Mouse (Mus musculus) embryonic facial prominence, embryonic 15.5 days (tissue): ENCODE measurements at regions not wholly inside any gene's neighbourhood (a gene's known extent, or its start where the extent isn't known, plus 50 kb on each side); places are given as distances from the start of the nearest gene placed in this dataset.

Experiments
- ATAC-seq: fragments of 200-750 bp; cut with Nextera tagmentation; 2 replicates; pipeline ENCODE4 v1.8.0; 2017; ENCODE audit warnings: low read depth, moderate TSS enrichment; ENCODE audit not compliant: insufficient number of reproducible peaks, low FRiP score, low TSS enrichment
- H3K27ac ChIP-seq: fragments of 300-500 bp; sonication (generic); replicated peaks from 2 replicates; pipeline ENCODE4 v1.5.1; 2015; ENCODE audit warnings: mild to moderate bottlenecking, inconsistent platforms
- H3K27me3 ChIP-seq: fragments of 300-500 bp; sonication (generic); 2 replicates; pipeline ENCODE4 v1.6.1; 2015; ENCODE audit warnings: inconsistent platforms
- H3K36me3 ChIP-seq: fragments of 300-500 bp; sonication (generic); 2 replicates; pipeline ENCODE4 v1.6.1; 2015; ENCODE audit warnings: mild to moderate bottlenecking, inconsistent platforms
- H3K4me1 ChIP-seq: fragments of 300-500 bp; sonication (generic); 2 replicates; pipeline ENCODE4 v1.6.1; 2015; ENCODE audit warnings: inconsistent platforms
- H3K4me2 ChIP-seq: fragments of 300-500 bp; sonication (generic); replicated peaks from 2 replicates; pipeline ENCODE4 v1.6.1; 2015; ENCODE audit warnings: mild to moderate bottlenecking, inconsistent platforms
- H3K4me3 ChIP-seq: fragments of 300-500 bp; sonication (generic); replicated peaks from 2 replicates; pipeline ENCODE4 v1.5.1; 2015; ENCODE audit warnings: mild to moderate bottlenecking, inconsistent platforms
- H3K9ac ChIP-seq: fragments of 300-500 bp; sonication (generic); 2 replicates; pipeline ENCODE4 v1.6.1; 2015; ENCODE audit warnings: inconsistent platforms
- H3K9me3 ChIP-seq: fragments of 300-500 bp; sonication (generic); replicated peaks from 2 replicates; pipeline ENCODE4 v1.6.1; 2016; ENCODE audit warnings: inconsistent platforms
- WGBS: fragments of 180-500 bp; shearing (Covaris S2); methylation state at CpG from one replicate; pipeline ENCODE4 v1.1.7; 2015; 5-methylcytosine and 5-hydroxymethylcytosine counted together

GRCm38 (mm10) chr13:31475845-31476244 is 80.1 kb upstream of the Foxq1 start:
- no peak overlapping the region for H3K9ac ChIP-seq
- H3K36me3 ChIP-seq = no peaks in the 10 kb centered on the region
- 68% methylated on average over 3 of the region's 3 CpGs for WGBS
- no peaks in the 10 kb centered on the region for H3K4me1 ChIP-seq
- H3K4me3 ChIP-seq = no peak overlapping the region
- H3K4me2 ChIP-seq = no peak overlapping the region
- H3K27me3 ChIP-seq = no peaks in the 10 kb centered on the region
- ATAC-seq = no peak
- no peaks in the 10 kb centered on the region for H3K9me3 ChIP-seq
- no peak overlapping the region for H3K27ac ChIP-seq

GRCm38 (mm10) chr13:31477171-31477867 is 78.6 kb upstream of the Foxq1 start:
- Histone ChIP-seq H3K27me3 (no peaks in the 10 kb centered on the region), H3K9ac (no peak overlapping the region), H3K27ac (no peak overlapping the region), H3K4me3 (no peak overlapping the region), H3K4me1 (no peaks in the 10 kb centered on the region), H3K4me2 (no peak overlapping the region), H3K9me3 (no peaks in the 10 kb centered on the region), H3K36me3 (no peaks in the 10 kb centered on the region)
- ATAC-seq = no peak
- 36% methylated on average over 1 of the region's 1 CpGs for WGBS

GRCm38 (mm10) chr13:31481105-31481844 is 74.7 kb upstream of the Foxq1 start:
- H3K4me2 ChIP-seq = no peak overlapping the region
- no peak overlapping the region for H3K4me3 ChIP-seq
- WGBS = 71% methylated on average over 7 of the region's 7 CpGs
- H3K27me3 ChIP-seq = no peaks in the 10 kb centered on the region
- H3K27ac ChIP-seq = no peak overlapping the region
- no peak overlapping the region for H3K9ac ChIP-seq
- H3K4me1 ChIP-seq = no peaks in the 10 kb centered on the region
- no peaks in the 10 kb centered on the region for H3K9me3 ChIP-seq
- no peaks in the 10 kb centered on the region for H3K36me3 ChIP-seq
- no peak for ATAC-seq

GRCm38 (mm10) chr13:31486373-31486772 is 69.6 kb upstream of the Foxq1 start:
- no peaks in the 10 kb centered on the region for H3K9me3 ChIP-seq
- H3K4me3 ChIP-seq = no peak overlapping the region
- no peaks in the 10 kb centered on the region for H3K4me1 ChIP-seq
- no peak overlapping the region for H3K27ac ChIP-seq
- H3K36me3 ChIP-seq = no peaks in the 10 kb centered on the region
- ATAC-seq = no peak
- H3K27me3 ChIP-seq = no peaks in the 10 kb centered on the region
- no peak overlapping the region for H3K4me2 ChIP-seq
- no peak overlapping the region for H3K9ac ChIP-seq
- WGBS = 79% methylated on average over 3 of the region's 3 CpGs

GRCm38 (mm10) chr13:31488186-31488585 is 67.7 kb upstream of the Foxq1 start:
- no peak overlapping the region for H3K4me3 ChIP-seq
- no peak overlapping the region for H3K9ac ChIP-seq
- H3K9me3 ChIP-seq = no peaks in the 10 kb centered on the region
- H3K27ac ChIP-seq = no peak overlapping the region
- H3K4me2 ChIP-seq = no peak overlapping the region
- H3K27me3 ChIP-seq = no peaks in the 10 kb centered on the region
- ATAC-seq = no peak
- H3K36me3 ChIP-seq = no peaks in the 10 kb centered on the region
- H3K4me1 ChIP-seq = no peaks in the 10 kb centered on the region

- Histone ChIP-seq H3K9ac (no peak overlapping the region), H3K27me3 (no peaks in the 10 kb centered on the region), H3K4me1 (no peaks in the 10 kb centered on the region), H3K4me3 (no peak overlapping the region), H3K27ac (no peak overlapping the region), H3K36me3 (no peaks in the 10 kb centered on the region), H3K4me2 (no peak overlapping the region), H3K9me3 (no peaks in the 10 kb centered on the region)
- WGBS = 75% methylated on average over 10 of the region's 10 CpGs
- ATAC-seq = no peak
Observed at GRCm38 (mm10) chr13:31503191-31503590, 52.7 kb upstream of the Foxq1 start.

- WGBS = 74% methylated on average over 11 of the region's 11 CpGs
- no peak overlapping the region for H3K4me2 ChIP-seq
- H3K36me3 ChIP-seq = no peaks in the 10 kb centered on the region
Observed at GRCm38 (mm10) chr13:31503832-31504231, 52.1 kb upstream of the Foxq1 start.

GRCm38 (mm10) chr13:31504316-31504715 is 51.6 kb upstream of the Foxq1 start:
- no peaks in the 10 kb centered on the region for H3K36me3 ChIP-seq
- no peak overlapping the region for H3K27ac ChIP-seq
- H3K4me2 ChIP-seq = no peak overlapping the region
- WGBS = 71% methylated on average over 6 of the region's 7 CpGs
- H3K4me1 ChIP-seq = no peaks in the 10 kb centered on the region
- ATAC-seq = no peak
- H3K4me3 ChIP-seq = no peak overlapping the region
- H3K9ac ChIP-seq = no peak overlapping the region
- no peaks in the 10 kb centered on the region for H3K27me3 ChIP-seq
- H3K9me3 ChIP-seq = no peaks in the 10 kb centered on the region

More at GRCm38 (mm10) chr13:31503832-31504231, 52.1 kb upstream of the Foxq1 start:
- Histone ChIP-seq H3K27me3 (no peaks in the 10 kb centered on the region), H3K9me3 (no peaks in the 10 kb centered on the region), H3K4me1 (no peaks in the 10 kb centered on the region), H3K27ac (no peak overlapping the region), H3K9ac (no peak overlapping the region), H3K4me3 (no peak overlapping the region)
- no peak for ATAC-seq

- no peaks in the 10 kb centered on the region for H3K9me3 ChIP-seq
- no peak overlapping the region for H3K4me3 ChIP-seq
- no peak overlapping the region for H3K4me2 ChIP-seq
- no peak overlapping the region for H3K27ac ChIP-seq
- no peaks in the 10 kb centered on the region for H3K27me3 ChIP-seq
- no peaks in the 10 kb centered on the region for H3K4me1 ChIP-seq
- no peaks in the 10 kb centered on the region for H3K36me3 ChIP-seq
- no peak for ATAC-seq
- H3K9ac ChIP-seq = no peak overlapping the region
- WGBS = 82% methylated on average over 10 of the region's 10 CpGs
Observed at GRCm38 (mm10) chr13:31505386-31505785, 50.5 kb upstream of the Foxq1 start.
